Mouse (Mus musculus) kidney, embryonic 15.5 days (tissue): ENCODE results near the gene 2310007B03Rik. TPM values are rescaled to one million over a fixed set of nuclear protein-coding genes. Genes with fewer than 3 reads are reported as not detected.
A peak's percentile ranks its signal among the peaks of the same experiment; 100 is the strongest.
"Not testable (repeated sequence)": the region's sequence is repeated elsewhere in the genome, so short reads cannot be mapped to it uniquely, and the experiment has no call there.

Source experiments
- ATAC-seq: fragments of 200-750 bp; cut with Nextera tagmentation; replicated peaks from 2 replicates; pipeline ENCODE4 v1.8.0; 2017; ENCODE audit warnings: moderate TSS enrichment; ENCODE audit not compliant: low FRiP score
- H3K27ac ChIP-seq: fragments of 300-500 bp; sonication (generic); 2 replicates; pipeline ENCODE4 v1.5.1; 2015; ENCODE audit warnings: mild to moderate bottlenecking, inconsistent platforms
- H3K27me3 ChIP-seq: fragments of 300-500 bp; sonication (generic); 2 replicates; pipeline ENCODE4 v1.6.1; 2015; ENCODE audit warnings: inconsistent platforms
- H3K36me3 ChIP-seq: fragments of 300-500 bp; sonication (generic); 2 replicates; pipeline ENCODE4 v1.6.1; 2015; ENCODE audit warnings: inconsistent platforms
- H3K4me1 ChIP-seq: fragments of 300-500 bp; sonication (generic); 2 replicates; pipeline ENCODE4 v1.6.1; 2015; ENCODE audit warnings: inconsistent platforms
- H3K4me2 ChIP-seq: fragments of 300-500 bp; sonication (generic); 2 replicates; pipeline ENCODE4 v1.6.1; 2015; ENCODE audit warnings: moderate library complexity, mild to moderate bottlenecking, inconsistent platforms
- H3K4me3 ChIP-seq: fragments of 300-500 bp; sonication (generic); replicated peaks from 2 replicates; pipeline ENCODE4 v1.5.1; 2015; ENCODE audit warnings: mild to moderate bottlenecking, inconsistent platforms
- H3K9ac ChIP-seq: fragments of 300-500 bp; sonication (generic); 2 replicates; pipeline ENCODE4 v1.6.1; 2015; ENCODE audit warnings: mild to moderate bottlenecking, inconsistent platforms
- H3K9me3 ChIP-seq: fragments of 300-500 bp; sonication (generic); replicated peaks from 2 replicates; pipeline ENCODE4 v1.6.1; 2016; ENCODE audit warnings: inconsistent platforms
- WGBS: fragments of 180-500 bp; shearing (Covaris S2); methylation state at CpG from one replicate; pipeline ENCODE4 v1.1.7; 2015; ENCODE audit warnings: mixed read lengths; 5-methylcytosine and 5-hydroxymethylcytosine counted together
- polyA plus RNA-seq: library from polyadenylated mRNA; unstranded; fragments of >200 nt; fragmentation: Nextera tagmentation; extraction: Ambion mirVana; gene quantifications from 2 replicates; pipeline ENCODE4 v1.2.1, GENCODE M21; 2015

Gene 2310007B03Rik
- polyA plus RNA-seq: 1.2 and 1.4 TPM in 2 replicates

- Histone ChIP-seq H3K27ac (peak within 1 kb of the TSS; percentile 54; the same call in 1 of the 2 replicates), H3K27me3 (no peaks in the 10 kb centered on the region), H3K9me3 (no peaks in the 10 kb centered on the region), H3K4me3 (no peak within 1 kb of the TSS), H3K36me3 (no peaks in the 10 kb centered on the region), H3K9ac (no peak within 1 kb of the TSS), H3K4me2 (no peak within 1 kb of the TSS), H3K4me1 (peaks cover 13% of the 10 kb centered on the region; the same call in 1 of the 2 replicates)
- peak; percentile 68; the same call in 1 of the 2 replicates for ATAC-seq
- WGBS: 65% methylated on average over 8 of the region's 8 CpGs
Observed at GRCm38 (mm10) chr1:93160501-93161133, at the start of gene 2310007B03Rik. 2310007B03Rik (minus strand) TSS chr1:93160948.

DNA sequence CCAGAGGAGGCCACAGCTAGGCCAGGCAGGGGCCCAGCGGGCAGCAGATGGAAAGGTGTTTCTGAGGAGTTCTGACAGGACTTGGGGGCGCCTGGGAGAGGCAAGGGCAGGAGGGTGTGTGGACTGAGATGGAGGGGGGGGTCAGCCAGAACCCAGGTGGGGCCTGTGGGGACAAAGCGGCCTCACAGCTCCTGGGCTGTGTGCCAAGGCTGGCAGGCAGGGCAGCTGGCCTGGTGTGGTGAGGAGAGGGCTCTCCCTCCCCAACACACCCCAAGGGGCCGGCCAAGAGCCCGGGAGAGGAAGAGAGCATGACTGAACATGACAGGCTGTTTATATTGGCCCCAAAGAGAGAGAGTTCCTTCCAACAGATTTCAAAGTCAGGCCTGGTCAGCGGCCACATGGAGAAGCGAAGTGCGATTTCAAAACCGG lies 49.5 kb upstream of the 2310007B03Rik start:
- Histone ChIP-seq H3K27ac (peak overlapping the region; percentile 87), H3K36me3 (no peaks in the 10 kb centered on the region), H3K4me1 (peaks cover 57% of the 10 kb centered on the region), H3K27me3 (no peaks in the 10 kb centered on the region), H3K4me2 (0 out of 2 replicates have a peak overlapping the region, but pooled peaks have one; percentile 15), H3K9ac (no peak overlapping the region), H3K4me3 (no peak overlapping the region), H3K9me3 (no peaks in the 10 kb centered on the region)
- 20% methylated on average over 9 of the region's 9 CpGs for whole genome bisulfite sequencing
- ATAC-seq: peak; percentile 74

- Histone ChIP-seq H3K4me3 (no peak overlapping the region), H3K9ac (no peak overlapping the region), H3K27me3 (no peaks in the 10 kb centered on the region), H3K36me3 (no peaks in the 10 kb centered on the region), H3K9me3 (no peaks in the 10 kb centered on the region), H3K4me2 (no peak overlapping the region), H3K4me1 (peaks cover 37% of the 10 kb centered on the region), H3K27ac (no peak overlapping the region)
- 79% methylated on average over 4 of the region's 4 CpGs for WGBS
- ATAC-seq: no peak
Observed at GRCm38 (mm10) chr1:93207536-93208064, 46.9 kb upstream of the 2310007B03Rik start.

DNA sequence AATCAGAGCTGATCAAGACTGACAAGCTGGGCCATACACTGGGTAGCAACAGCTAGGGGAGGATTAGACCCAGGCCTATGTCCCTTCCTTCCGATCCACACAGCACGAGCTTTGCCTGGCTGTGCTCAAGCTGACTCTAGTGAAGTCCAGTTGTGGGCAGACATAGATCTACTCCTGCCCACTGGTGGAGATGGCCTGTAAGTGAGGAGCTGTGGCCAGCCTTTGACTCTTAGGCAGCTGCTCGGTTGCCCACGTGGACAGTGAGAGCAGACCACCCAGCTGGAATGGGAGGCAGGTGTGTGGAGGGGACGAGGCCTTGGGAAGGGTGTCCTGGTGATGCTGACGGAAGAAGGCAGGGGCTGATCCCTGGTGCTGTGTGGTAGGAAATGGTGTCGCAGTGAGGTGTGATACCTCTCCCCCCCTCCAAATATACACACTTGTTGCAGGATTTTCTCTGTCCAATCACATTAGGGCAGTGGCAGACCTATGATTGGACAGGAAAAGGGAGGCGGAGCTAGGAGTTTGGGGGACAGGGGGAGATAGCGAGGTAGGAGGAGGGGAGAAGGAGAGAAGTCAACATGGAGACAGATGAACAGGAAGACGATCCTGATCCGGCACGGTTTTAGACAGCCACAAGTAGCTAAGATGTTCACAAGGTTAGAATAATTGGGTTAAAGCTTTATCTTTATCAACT lies 45.7 kb upstream of the 2310007B03Rik start:
- WGBS: 64% methylated on average over 12 of the region's 12 CpGs
- no peak overlapping the region for H3K27ac ChIP-seq
- no peak for ATAC-seq

DNA sequence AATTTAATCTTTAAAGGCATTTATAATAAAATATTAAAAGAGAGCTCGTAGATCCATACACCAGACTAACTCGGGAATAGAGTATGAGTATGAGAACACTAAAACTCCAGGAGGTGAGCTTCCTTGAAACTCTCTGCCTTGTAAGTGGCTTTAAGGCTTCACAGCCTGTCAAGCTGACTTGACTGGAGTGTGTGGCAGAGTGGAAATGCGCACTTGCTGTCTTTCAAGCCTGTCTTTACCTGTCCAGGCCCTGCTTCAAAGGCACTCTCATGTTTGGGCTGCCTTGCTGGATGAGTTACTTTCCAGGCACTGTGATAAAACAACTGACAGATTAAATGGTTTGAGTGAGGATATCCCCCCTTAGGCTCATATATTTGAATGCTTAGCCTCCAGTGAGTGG lies 37.2 kb upstream of the 2310007B03Rik start:
- Histone ChIP-seq H3K4me1 (no peaks in the 10 kb centered on the region), H3K27ac (peak overlapping the region; percentile 37; the same call in 1 of the 2 replicates), H3K9me3 (no peaks in the 10 kb centered on the region), H3K4me2 (no peak overlapping the region), H3K9ac (no peak overlapping the region), H3K27me3 (no peaks in the 10 kb centered on the region), H3K36me3 (no peaks in the 10 kb centered on the region), H3K4me3 (no peak overlapping the region)
- ATAC-seq: no peak
- WGBS: 76% methylated on average over 3 of the region's 3 CpGs

More for the DNA sequence above, 45.7 kb upstream of the 2310007B03Rik start:
- H3K9ac ChIP-seq: no peak overlapping the region
- no peaks in the 10 kb centered on the region for H3K27me3 ChIP-seq
- no peak overlapping the region for H3K4me3 ChIP-seq
- no peaks in the 10 kb centered on the region for H3K9me3 ChIP-seq
- no peaks in the 10 kb centered on the region for H3K36me3 ChIP-seq
- H3K4me1 ChIP-seq: peaks cover 25% of the 10 kb centered on the region
- H3K4me2 ChIP-seq: no peak overlapping the region

DNA sequence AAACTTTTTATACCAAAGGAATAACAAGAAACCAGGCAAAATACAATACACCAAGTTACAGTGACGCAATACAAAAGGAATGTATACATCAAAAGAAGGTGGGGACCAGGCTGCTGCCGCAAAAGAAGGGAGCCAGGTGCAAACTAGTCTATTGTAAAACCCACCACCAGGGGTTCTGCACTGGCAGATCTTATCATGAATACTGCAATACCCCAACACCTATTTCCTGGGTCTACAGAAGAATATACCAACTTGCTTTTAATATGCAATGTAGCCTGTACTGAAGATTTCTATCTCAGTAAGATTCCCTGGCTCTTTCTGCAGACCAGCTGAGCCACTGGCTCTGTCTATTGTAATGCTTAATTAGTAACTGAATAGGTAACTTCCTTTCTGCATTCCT lies 36.7 kb upstream of the 2310007B03Rik start:
- H3K4me3 ChIP-seq, H3K36me3 ChIP-seq, ATAC-seq, H3K4me1 ChIP-seq, H3K9ac ChIP-seq, H3K27ac ChIP-seq, H3K9me3 ChIP-seq, H3K27me3 ChIP-seq, H3K4me2 ChIP-seq: not testable (repeated sequence)
- 80% methylated on average over 2 of the region's 2 CpGs for WGBS

DNA sequence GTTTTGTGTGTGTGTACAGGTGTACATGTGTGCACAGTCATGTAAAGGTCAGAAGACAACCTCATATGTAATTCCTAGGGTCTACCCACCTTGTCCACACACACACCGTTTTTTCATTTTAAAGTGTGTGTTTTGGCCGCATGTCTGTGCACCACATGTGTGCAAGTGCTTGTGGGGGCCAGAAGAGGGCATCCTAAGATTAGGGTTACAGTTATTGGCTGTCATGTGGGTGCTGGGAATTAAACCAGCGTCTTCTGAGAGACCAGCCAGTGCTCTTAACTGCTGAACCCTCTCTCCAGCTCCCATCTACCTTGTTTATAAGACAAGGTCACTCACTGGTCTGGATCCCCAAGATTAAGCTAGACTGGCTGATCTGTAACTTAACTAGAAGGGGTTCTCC lies 34.2 kb upstream of the 2310007B03Rik start:
- no peak overlapping the region for H3K4me3 ChIP-seq
- 93% methylated on average over 3 of the region's 3 CpGs for WGBS

GRCm38 (mm10) chr1:93190726-93191305 lies 30.1 kb upstream of the 2310007B03Rik start:
- no peak overlapping the region for H3K4me3 ChIP-seq
- peaks cover 26% of the 10 kb centered on the region for H3K4me1 ChIP-seq
- H3K9ac ChIP-seq: no peak overlapping the region
- no peak for ATAC-seq
- peak overlapping the region; percentile 36 for H3K4me2 ChIP-seq
- H3K27me3 ChIP-seq: peaks cover 13% of the 10 kb centered on the region
- no peak overlapping the region for H3K27ac ChIP-seq
- H3K36me3 ChIP-seq: no peaks in the 10 kb centered on the region
- 11% methylated on average over 16 of the region's 17 CpGs for WGBS
- H3K9me3 ChIP-seq: no peaks in the 10 kb centered on the region

More for the DNA sequence above, 34.2 kb upstream of the 2310007B03Rik start:
- Histone ChIP-seq H3K27ac (no peak overlapping the region), H3K4me2 (no peak overlapping the region), H3K27me3 (peaks cover 10% of the 10 kb centered on the region), H3K36me3 (no peaks in the 10 kb centered on the region), H3K9me3 (no peaks in the 10 kb centered on the region), H3K4me1 (peaks cover 8% of the 10 kb centered on the region), H3K9ac (no peak overlapping the region)
- ATAC-seq: no peak

DNA sequence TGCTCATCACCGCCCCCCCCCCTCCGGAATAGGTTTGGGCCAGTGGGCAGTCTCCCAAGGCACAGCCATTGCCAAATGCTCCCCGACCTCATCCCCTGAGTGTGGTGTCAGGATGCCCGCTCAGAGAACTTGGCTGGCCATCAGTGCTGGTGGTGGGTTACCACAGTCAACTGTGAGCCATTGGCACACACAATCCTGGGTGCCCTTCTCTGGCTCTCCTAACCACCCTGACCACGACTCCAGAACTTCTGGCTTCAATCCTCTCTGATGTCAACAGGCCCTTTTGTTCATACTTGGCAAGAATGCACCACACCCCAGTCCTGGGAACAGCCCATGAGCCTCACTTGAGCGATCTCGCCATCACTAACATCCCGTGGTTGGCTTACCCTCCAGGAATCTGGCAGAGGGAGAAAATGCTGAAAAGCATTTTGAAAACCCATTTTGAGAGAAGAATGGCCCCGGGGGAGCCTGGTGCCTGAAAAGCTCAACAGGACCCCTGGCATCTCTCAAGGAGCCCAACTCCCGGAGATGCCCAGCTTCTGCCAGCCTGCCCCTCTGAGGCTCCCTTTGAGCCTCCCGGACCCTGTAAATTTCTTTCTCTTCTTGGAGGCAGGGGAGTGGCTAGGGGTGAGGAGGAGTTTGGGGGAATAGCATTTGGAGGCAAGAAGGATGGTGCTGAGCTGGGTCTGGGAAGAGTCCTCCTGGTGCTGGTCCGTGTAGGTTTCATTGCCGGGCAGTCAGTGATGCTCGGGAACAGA lies 23.5 kb upstream of the 2310007B03Rik start:
- ATAC-seq: no peak
- no peak overlapping the region for H3K9ac ChIP-seq
- 78% methylated on average over 14 of the region's 14 CpGs for WGBS
- peaks cover 15% of the 10 kb centered on the region for H3K4me1 ChIP-seq
- no peaks in the 10 kb centered on the region for H3K9me3 ChIP-seq
- no peaks in the 10 kb centered on the region for H3K27me3 ChIP-seq
- no peak overlapping the region for H3K27ac ChIP-seq
- no peak overlapping the region for H3K4me2 ChIP-seq
- no peaks in the 10 kb centered on the region for H3K36me3 ChIP-seq
- no peak overlapping the region for H3K4me3 ChIP-seq

GRCm38 (mm10) chr1:93182281-93182680 lies 21.5 kb upstream of the 2310007B03Rik start:
- no peak for ATAC-seq
- Histone ChIP-seq H3K9ac (no peak overlapping the region), H3K27ac (no peak overlapping the region), H3K4me2 (no peak overlapping the region), H3K36me3 (no peaks in the 10 kb centered on the region), H3K27me3 (no peaks in the 10 kb centered on the region), H3K4me3 (no peak overlapping the region), H3K9me3 (no peaks in the 10 kb centered on the region), H3K4me1 (peaks cover 3% of the 10 kb centered on the region)
- 90% methylated on average over 7 of the region's 7 CpGs for WGBS

DNA sequence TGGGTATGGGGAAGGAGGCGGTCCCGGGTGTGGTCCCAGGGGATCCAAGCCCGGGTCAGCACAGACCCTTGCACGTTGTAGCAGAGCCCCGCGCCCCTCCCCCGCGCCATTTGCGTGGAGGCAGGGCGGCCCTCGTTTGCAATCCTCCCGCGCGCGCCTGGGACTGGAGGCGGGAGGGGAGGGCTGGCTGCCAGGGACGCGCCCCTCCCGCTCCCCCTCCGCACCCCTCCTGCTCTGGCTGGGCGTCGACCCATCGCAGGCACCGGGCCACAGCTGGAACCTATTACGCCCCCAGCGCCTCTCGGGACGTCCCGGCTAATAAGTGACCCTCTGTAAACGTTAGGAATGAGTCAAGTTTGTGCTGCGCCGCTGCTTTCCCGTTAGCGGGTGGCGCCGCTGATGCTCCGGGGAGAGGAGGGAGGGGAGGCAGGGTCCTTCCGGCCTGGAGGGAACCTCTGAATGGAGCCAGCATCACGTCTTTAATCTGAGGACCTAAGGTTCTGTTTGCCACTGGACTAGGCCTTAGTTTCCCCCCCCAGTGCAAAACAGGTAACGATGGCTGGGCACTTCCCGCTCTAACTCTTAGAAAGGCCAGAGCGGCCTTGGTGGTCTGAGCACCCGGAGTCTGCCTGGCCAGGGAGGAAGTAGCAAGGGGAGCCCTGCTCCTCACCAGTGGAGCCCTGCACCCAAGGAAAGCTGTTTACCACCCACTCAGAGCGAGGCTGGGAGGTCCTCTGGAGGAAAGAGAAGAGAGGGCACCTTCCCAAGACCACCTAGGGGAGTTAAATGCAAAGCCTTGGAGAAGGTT lies 16.0 kb upstream of the 2310007B03Rik start:
- Histone ChIP-seq H3K27ac (peak overlapping the region; percentile 89), H3K9me3 (no peaks in the 10 kb centered on the region), H3K9ac (peak overlapping the region; percentile 24; the same call in 1 of the 2 replicates), H3K4me2 (peak overlapping the region; percentile 80), H3K27me3 (no peaks in the 10 kb centered on the region; the same call in 1 of the 2 replicates), H3K4me1 (peaks cover 31% of the 10 kb centered on the region), H3K4me3 (peak overlapping the region; percentile 40), H3K36me3 (no peaks in the 10 kb centered on the region)
- peak; percentile 83 for ATAC-seq
- 2% methylated on average over 42 of the region's 44 CpGs for WGBS
